Mouse (Mus musculus) gastrocnemius, postnatal 25 days (tissue): ENCODE results near the gene Ccdc144b. TPM values are rescaled to one million over a fixed set of nuclear protein-coding genes. Genes with fewer than 3 reads are reported as not detected.
A peak's percentile ranks its signal among the peaks of the same experiment; 100 is the strongest.

ENCODE experiments used
- DNase-seq: peaks from one replicate; pipeline ENCODE4 v3.0.0; 2022
- total RNA-seq, 2 experiments: library from RNA; stranded (reverse); gene quantifications; 1 replicate in 1 of 2; 2 replicates in 1 of 2; pipeline ENCODE4 v1.2.3; 2021

Ccdc144b gene
- total RNA-seq, 2 experiments from 2014 or later, result not detected

DNA sequence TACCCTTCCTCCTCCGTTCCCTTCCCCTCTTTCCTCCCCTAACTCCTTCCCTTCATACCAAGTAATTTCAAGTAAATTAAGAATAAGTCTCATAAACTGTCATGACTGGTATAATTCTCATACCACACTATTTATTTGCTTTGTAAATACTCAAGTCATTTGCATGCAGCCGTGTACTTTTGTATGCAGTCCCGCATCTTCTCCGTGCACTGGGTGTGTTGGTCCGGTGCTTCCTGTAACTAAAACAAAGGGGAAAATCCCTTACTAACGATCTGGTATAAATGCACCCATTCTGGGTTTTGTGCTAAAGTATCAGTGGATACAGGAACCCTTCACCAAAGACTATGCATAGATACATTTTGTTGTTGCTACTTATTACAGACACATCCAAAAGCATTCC, 27.6 kb downstream of the Ccdc144b start:
- DNase-seq, result no peak

GRCm38 (mm10) chr3:36011239-36011638, 42.1 kb downstream of the Ccdc144b start:
- DNase-seq, result no peak

GRCm38 (mm10) chr3:36008411-36009154, 44.8 kb downstream of the Ccdc144b start:
- no peak for DNase-seq

DNA sequence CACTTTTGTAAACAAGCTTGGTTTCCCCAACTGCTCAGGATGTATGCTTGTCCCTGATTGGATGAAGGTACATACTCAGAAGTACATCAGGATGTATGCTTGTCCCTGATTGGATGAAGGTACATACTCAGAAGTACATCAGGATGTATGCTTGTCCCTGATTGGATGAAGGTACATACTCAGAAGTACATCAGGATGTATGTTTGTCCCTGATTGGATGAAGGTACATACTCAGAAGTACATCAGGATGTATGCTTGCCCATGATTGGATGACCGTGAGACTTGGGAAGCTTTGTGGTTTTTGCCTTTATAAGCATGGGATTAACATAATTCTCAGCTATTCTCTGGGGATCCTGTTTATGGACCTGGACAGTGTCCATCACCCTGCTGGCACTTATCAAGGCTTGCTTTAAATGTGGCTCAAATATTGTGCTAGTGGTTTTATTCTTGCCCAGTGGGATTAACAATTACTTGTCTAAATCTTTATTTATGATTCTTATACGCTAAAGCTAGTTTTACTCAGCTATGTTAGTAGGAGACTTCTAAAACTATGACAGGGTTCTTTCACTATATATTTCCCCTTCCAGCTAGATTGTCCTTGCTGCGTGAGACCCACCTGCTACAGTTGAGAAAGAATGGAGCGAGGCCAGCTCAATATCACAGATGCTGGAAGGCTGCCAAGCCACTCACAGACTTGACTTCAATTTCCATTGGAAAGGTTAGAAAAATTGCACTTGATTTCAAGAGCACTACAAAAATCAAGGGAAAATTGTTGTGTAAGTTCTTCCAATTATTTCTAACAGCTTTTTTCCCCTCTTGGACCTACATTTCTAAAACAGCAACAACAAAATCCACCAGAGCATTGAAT, 49.1 kb downstream of the Ccdc144b start:
- DNase-seq, result no peak

DNA sequence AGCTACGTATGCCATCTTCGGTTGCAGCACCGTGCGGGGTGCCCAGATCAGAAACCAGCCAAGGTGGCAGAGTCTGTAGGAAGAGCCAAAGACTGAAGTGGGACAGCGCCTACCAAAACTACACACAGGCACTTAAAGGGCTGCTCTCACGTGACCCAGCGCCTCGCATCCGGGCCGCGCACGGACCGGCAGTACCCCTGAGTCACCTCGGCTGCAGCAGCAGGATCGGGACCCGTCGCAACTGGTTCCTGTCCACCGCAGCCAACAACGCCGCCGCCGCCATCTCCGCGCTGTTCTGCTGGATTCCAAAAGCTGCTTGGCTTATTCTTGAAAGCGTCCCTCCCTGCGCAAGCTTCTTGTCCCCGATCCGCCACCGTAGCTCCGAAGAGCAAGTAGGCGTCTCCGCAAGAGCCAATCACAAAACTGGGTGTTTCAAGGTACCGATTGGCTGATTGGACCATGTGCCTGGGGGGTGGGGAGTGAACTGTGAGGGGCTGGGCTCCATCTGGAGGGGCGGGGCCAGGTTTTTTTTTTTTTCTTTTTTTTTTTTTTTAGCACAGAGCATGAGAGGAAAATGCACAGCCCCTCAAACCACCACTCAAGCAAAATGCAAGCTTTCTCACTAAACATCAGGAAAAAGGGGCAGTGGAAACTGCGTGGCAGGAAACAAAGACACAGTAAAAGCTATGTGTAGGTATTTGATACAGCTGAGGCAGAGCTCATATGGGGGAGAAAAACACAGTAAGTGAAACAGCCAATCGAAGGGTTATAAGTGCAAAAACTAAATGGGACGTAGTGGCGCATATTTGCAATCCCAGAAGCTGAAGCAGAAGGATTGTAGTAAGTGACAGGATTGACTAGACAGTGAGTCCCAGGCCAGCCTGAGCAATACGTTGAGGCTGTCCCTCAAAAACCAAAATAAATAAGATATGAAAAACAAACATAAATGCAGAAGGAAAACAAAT, 52.8 kb downstream of the Ccdc144b start, which contains the start of gene Mccc1:
TSS of gene Mccc1 (minus strand) at position 404 of the 965 bp plus-strand sequence.
- DNase-seq, result peak; percentile 94

DNA sequence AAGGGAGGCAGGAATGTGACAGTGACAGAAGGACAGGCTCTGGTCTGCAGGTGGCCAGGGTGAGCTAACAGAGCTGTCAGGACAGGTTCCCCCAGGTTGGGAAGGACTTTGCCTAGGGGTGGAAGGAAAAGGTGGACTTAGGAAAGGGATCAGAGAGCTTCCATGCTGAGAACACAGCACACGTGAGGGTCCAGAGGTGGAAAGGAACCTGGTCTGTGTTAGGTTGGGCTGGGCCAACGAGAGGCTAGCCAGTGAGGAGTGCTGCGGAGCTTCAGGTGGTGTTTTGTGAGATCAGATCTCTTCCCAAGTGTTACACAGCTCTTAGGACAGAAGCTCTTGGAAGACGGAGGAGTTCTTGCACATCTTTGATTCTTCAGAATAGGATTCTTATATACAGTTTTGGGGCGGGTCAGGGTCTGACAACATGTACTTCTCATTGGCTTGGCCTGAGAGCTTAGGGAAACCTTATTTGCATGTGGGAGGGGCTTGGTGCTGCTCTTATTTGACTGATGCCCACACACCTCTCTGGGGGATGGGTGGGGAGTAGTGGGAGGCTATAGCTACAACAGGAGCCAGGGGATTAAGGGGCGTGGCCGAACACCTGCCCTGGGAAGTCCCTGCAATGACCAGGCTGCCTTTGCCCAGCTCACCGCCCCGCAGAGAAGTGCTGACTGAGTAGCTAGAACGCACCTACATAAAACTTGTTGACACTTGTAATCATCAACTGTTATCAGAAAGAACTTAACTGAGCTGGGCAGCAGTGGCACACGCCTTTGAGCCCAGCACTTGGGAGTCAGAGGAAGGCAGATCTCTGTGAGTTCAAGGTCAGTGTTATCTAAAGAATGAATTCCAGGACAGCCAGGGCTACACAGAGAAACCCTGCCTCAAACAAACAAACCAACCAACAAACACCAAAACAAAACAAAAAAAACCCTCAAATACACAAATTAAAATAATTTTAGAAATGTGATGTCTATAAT, 58.5 kb downstream of the Ccdc144b start:
- no peak for DNase-seq

DNA sequence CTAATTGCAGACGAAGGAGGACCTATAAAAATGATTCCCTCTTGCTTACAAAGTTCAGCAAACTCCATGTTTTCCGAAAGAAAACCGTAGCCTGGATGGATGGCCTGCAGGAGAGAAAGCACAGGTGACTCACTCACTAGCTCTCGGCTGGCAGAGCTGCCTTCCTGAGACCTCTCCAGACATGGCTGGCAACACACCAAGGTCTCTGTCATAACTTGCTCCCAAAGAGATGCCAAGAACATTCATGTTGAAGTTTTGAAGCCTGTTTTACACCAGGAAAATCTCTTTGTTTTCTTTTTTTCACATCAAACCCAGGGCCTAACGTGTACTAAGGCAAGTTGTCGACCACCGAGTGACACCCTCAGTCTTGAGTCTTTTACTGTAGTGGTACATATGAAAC, 62.6 kb downstream of the Ccdc144b start:
- DNase-seq, result no peak

- no peak for DNase-seq
Observed at GRCm38 (mm10) chr3:35988031-35988430, 65.3 kb downstream of the Ccdc144b start.

DNA sequence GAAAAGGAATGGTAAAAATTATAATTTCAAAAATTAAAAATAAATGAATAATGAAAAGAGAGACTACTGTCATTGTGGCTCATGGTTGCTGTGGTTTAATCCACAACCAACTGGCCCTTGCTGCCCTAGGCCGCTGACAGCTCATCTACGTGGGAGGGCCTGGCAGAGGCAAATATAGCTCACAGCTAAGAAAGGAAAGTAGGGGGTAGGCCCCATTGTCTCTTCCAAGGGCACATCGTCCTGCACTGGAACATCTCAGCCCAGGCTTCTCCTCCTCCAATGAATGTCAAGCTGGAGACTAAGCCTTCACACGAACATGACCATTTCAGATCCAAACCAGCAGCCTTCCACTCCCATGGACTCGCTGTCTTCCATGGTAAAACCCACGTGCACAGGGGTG, 67.1 kb downstream of the Ccdc144b start:
- no peak for DNase-seq

- no peak for DNase-seq
Observed at GRCm38 (mm10) chr3:35973551-35973950, 79.8 kb downstream of the Ccdc144b start.

DNA sequence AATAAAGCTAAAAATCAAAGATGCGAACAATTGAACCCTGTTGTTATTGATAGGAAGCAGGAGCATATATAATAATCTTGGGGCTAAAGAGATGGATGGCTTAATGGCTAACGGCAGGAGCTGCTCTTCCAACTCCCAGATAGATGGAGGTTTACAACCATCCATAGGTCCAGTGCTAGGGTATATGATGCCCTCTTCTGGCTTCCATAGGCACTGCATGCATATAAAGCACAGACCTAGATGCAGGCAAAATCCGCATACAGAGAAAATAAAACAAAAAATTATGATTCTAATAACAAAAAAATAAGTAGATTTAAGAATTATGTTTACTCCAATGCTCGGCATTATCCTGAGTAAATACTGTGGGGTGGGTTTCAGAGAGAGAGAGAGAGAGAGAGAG, 80.4 kb downstream of the Ccdc144b start:
- no peak for DNase-seq

DNA sequence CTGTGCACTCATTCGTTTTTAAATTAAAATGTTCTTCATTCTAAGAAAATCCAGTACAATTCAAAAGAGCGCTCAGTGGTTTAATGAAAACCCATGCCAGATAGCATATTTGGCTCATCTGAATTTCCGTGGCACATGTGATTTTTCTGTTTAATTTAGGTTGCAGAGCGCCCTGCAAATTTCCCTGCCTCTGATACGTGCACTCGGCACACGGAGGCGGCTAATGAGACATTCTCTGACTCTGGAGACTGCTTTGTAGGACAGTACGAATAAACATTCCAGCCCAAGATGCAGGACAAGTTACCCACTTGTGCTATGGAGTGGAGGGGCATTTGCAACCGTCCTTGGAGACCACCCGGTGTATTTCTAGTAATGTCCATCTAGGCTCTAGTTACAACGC, 82.2 kb downstream of the Ccdc144b start:
- no peak for DNase-seq

- no peak for DNase-seq
Observed at GRCm38 (mm10) chr3:35970441-35970840, 82.9 kb downstream of the Ccdc144b start.

GRCm38 (mm10) chr3:35967366-35967921, 85.9 kb downstream of the Ccdc144b start:
- no peak for DNase-seq

- DNase-seq, result no peak
Observed at GRCm38 (mm10) chr3:35966493-35966892, 86.9 kb downstream of the Ccdc144b start.

GRCm38 (mm10) chr3:35964928-35965327, 88.4 kb downstream of the Ccdc144b start:
- DNase-seq, result no peak

- no peak for DNase-seq
Observed at GRCm38 (mm10) chr3:35963921-35964320, 89.4 kb downstream of the Ccdc144b start.

DNA sequence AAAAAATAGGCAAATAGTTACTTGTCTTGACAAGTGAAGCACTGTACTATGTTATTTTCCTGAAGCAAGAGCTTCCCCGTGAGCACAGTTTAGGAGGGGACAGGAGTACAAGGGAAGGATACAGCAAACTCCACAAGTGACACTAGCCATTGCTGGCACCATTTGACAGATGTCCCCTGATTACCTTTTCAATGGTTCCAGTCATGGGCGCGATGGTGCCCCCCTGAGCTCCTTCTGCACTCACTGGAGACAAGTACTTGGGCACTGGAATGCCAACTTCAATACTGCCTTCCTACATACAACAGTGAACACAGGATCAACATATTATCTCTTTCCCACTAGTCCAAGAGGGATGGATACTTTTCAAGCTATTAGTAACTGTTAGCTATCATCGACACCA, 89.9 kb downstream of the Ccdc144b start:
- DNase-seq, result no peak

DNA sequence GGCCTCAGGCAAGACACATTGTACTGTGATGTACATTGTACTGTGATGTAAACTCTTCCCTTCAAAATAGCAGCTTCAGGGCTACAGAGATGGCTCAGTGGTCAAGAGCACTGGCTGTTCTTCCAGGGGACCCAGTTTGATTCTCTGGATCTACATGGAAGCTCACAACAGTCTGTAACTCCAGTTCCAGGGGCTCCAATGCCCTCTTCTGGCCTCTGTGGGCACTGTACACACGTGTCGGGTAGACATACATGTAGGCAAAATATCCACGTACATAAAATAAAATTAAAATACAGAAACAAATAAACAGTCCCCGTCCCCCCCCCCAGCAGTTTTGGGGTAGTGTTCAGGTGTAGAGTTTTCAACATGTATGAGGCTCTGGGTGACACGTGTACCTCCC, 90.4 kb downstream of the Ccdc144b start:
- no peak for DNase-seq
